10 mouse cellular contexts compared by ENCODE assay signal in the genomic region with DNA sequence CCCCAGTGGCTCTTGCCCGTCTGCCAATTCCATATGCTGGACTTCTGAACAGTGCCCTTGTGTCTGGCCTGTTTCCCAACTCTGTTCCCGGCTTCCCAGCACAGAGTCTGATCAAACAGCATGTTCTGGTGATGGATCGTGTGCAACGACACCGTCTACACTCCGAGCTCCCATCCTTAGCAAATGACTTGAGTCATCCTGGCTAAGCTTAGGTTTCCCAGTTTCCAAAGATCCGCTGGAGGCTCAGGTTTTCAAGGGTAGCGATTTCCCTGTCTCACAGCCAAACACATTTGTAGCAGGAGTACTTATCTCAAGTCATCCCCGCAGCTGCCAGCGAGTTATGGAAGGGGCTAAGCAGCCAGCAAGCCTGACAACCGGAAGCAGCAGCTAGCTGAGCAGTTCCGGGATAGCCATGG.
DNase-seq lines count a peak whose midpoint lies in the region; ATAC-seq lines count a peak whose summit lies in the region.
"Had no signal": no experiment of that assay in that cellular context is flagged by ENCODE, and none has a peak within 500 bp of the region (broad histone marks: within the 10 kb centered on the region; RNA-seq: fewer than 3 reads in every experiment).

No protein-coding gene starts in this region.

- peak; percentile 85 for ATAC-seq in frontal cortex, adult (ENCODE audit: low TSS enrichment)
- no peak for ATAC-seq in midbrain, embryonic 14.5 days (ENCODE audit: low FRiP score, low TSS enrichment)
- no peak for ATAC-seq in megakaryocyte progenitor cell, adult 5-6 weeks (replicated peaks; ENCODE audit: poor library complexity)
- no peak for ATAC-seq in liver, embryonic 12.5 days

- no peaks in the 10 kb centered on the region for H3K9me3 ChIP-seq in midbrain, embryonic 14.5 days (ENCODE audit: control insufficient read depth, low read length)
- no peaks in the 10 kb centered on the region for H3K9me3 ChIP-seq in midbrain, embryonic 10.5 days (replicated peaks)
- no peaks in the 10 kb centered on the region for H3K9me3 ChIP-seq in heart, embryonic 10.5 days
- no peaks in the 10 kb centered on the region for H3K9me3 ChIP-seq in liver, embryonic 12.5 days (replicated peaks)
- H3K9me3 ChIP-seq: midbrain, embryonic 12.5 days had no signal

- no peaks in the 10 kb centered on the region for H3K36me3 ChIP-seq in midbrain, embryonic 14.5 days (ENCODE audit: control insufficient read depth, insufficient read depth, low read length)
- no peaks in the 10 kb centered on the region for H3K36me3 ChIP-seq in midbrain, embryonic 10.5 days
- no peaks in the 10 kb centered on the region for H3K36me3 ChIP-seq in heart, embryonic 10.5 days
- no peaks in the 10 kb centered on the region for H3K36me3 ChIP-seq in liver, embryonic 12.5 days
- H3K36me3 ChIP-seq: midbrain, embryonic 12.5 days had no signal

- no peak overlapping the region for H3K4me2 ChIP-seq in midbrain, embryonic 14.5 days (ENCODE audit: low read length)
- no peak overlapping the region for H3K4me2 ChIP-seq in liver, embryonic 12.5 days
- H3K4me2 ChIP-seq: midbrain, embryonic 12.5 days had no signal

- H3K27me3 ChIP-seq in midbrain, embryonic 14.5 days (ENCODE audit: control insufficient read depth, insufficient read depth, low read length): no peaks in the 10 kb centered on the region
- H3K27me3 ChIP-seq in midbrain, embryonic 10.5 days (ENCODE audit: low read depth, poor library complexity, severe bottlenecking): no peaks in the 10 kb centered on the region
- no peaks in the 10 kb centered on the region for H3K27me3 ChIP-seq in heart, embryonic 10.5 days (ENCODE audit: insufficient read depth, poor library complexity, severe bottlenecking)
- no peaks in the 10 kb centered on the region for H3K27me3 ChIP-seq in liver, embryonic 12.5 days (replicated peaks)
- H3K27me3 ChIP-seq: CH12.LX; midbrain, embryonic 12.5 days had no signal

- no peak for DNase-seq in frontal cortex, postnatal 25 days (ENCODE audit: low spot score in 2 of 2)
- DNase-seq in midbrain, embryonic 14.5 days: peak; percentile 17
- no peak for DNase-seq in midbrain, embryonic 10.5 days (ENCODE audit: low spot score)
- no peak for DNase-seq in heart, embryonic 10.5 days (ENCODE audit: low spot score)
- DNase-seq in right cerebral cortex, postnatal 14 days: peak; percentile 14

- no peaks in the 10 kb centered on the region for H3K4me1 ChIP-seq in midbrain, embryonic 14.5 days (ENCODE audit: control insufficient read depth, insufficient read depth, low read length)
- H3K4me1 ChIP-seq in midbrain, embryonic 10.5 days: no peaks in the 10 kb centered on the region
- H3K4me1 ChIP-seq in heart, embryonic 10.5 days: no peaks in the 10 kb centered on the region
- no peaks in the 10 kb centered on the region for H3K4me1 ChIP-seq in liver, embryonic 12.5 days
- H3K4me1 ChIP-seq: midbrain, embryonic 12.5 days had no signal

- H3K4me3 ChIP-seq in midbrain, embryonic 14.5 days (replicated peaks; ENCODE audit: low read depth, low read length): no peak overlapping the region
- H3K4me3 ChIP-seq in midbrain, embryonic 10.5 days: no peak overlapping the region
- no peak overlapping the region for H3K4me3 ChIP-seq in heart, embryonic 10.5 days
- no peak overlapping the region for H3K4me3 ChIP-seq in liver, embryonic 12.5 days
- H3K4me3 ChIP-seq: midbrain, embryonic 12.5 days had no signal

- no peak overlapping the region for H3K9ac ChIP-seq in midbrain, embryonic 14.5 days (replicated peaks; ENCODE audit: low read length)
- no peak overlapping the region for H3K9ac ChIP-seq in liver, embryonic 12.5 days
- H3K9ac ChIP-seq: midbrain, embryonic 12.5 days had no signal

- 82% methylated on average over 12 of the region's 12 CpGs for WGBS in midbrain, embryonic 14.5 days
- 86% methylated on average over 12 of the region's 12 CpGs for WGBS in midbrain, embryonic 10.5 days
- whole genome bisulfite sequencing in heart, embryonic 10.5 days: 54% methylated on average over 12 of the region's 12 CpGs
- 53% methylated on average over 12 of the region's 12 CpGs for WGBS in liver, embryonic 12.5 days (ENCODE audit: insufficient replicate concordance)

- H3K27ac ChIP-seq in midbrain, embryonic 14.5 days (replicated peaks; ENCODE audit: low read depth, low read length): no peak overlapping the region
- H3K27ac ChIP-seq in midbrain, embryonic 10.5 days (replicated peaks): no peak overlapping the region
- peak overlapping the region; percentile 22; the same call in 1 of the 2 replicates for H3K27ac ChIP-seq in heart, embryonic 10.5 days
- H3K27ac ChIP-seq in liver, embryonic 12.5 days: no peak overlapping the region
- H3K27ac ChIP-seq: midbrain, embryonic 12.5 days had no signal

Comparison
In these comparisons a context has a peak if more than half of its experiments do, and no peak if none do; other contexts are left out.
1. DNase-seq: peak in midbrain, embryonic 14.5 days (single experiment) and right cerebral cortex, postnatal 14 days (single experiment); none in frontal cortex, postnatal 25 days (0 of 2), midbrain, embryonic 10.5 days (single experiment) and heart, embryonic 10.5 days (single experiment).